Mouse (Mus musculus) liver, postnatal 0 days (tissue): ENCODE results near the gene Ankar.

Source experiments
- CTCF ChIP-seq: sonication (generic); IDR thresholded peaks from 2 replicates; pipeline ENCODE4 v1.5.1; 2016; ENCODE audit warnings: antibody characterized with exemption, low read depth
- EP300 ChIP-seq: IDR thresholded peaks from 2 replicates; pipeline ENCODE4 v1.6.1; 2016; ENCODE audit warnings: antibody characterized with exemption, low read depth, mild to moderate bottlenecking

- TF ChIP-seq CTCF (no peak), EP300 (no peak)
Measured at GRCm38 (mm10) chr1:72746382-72746781, 46.0 kb upstream of the Ankar start.
